In the genomic region with DNA sequence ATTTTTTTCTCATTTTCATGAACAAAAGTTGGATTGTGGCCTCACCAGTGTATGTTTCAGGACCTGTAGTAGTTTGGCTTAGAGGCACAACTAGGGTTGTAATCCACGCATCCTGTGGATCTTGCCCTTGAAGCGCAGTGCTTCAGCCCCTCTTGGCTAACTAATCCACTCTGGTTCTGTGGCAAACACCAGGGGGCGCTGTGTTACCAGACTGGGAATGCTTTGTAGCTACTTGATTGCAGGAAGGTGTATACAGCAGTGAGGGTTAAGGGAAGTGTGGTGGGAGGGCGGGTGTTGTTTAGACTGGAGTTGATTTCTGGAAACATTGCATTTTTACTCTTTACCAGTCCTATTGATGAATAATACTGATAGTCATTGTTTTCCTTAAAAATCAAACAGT, we compare ENCODE assay signal across 8 mouse cellular contexts.
DNase-seq lines count a peak whose midpoint lies in the region; ATAC-seq and TF ChIP-seq lines count a peak whose summit lies in the region.

No protein-coding gene starts in this region.

- in situ Hi-C loops in ES-E14 (cut with MboI; ENCODE audit: low sequenced_read_pairs in 2 of 2, unreplicated experiment in 2 of 2), result loop anchor here in 1 of 2 experiments (10.0 kb wide), 1 partner anchor 280 kb away; no protein-coding TSS in a partner anchor

- H3K9ac ChIP-seq in ES-E14 (ENCODE audit: insufficient read depth, low read depth, low read length, poor library complexity, severe bottlenecking), result no peak overlapping the region
- no peak overlapping the region for H3K9ac ChIP-seq in embryonic facial prominence, embryonic 11.5 days (replicated peaks; ENCODE audit: low read length)

- no peak for ATAC-seq in embryonic facial prominence, embryonic 11.5 days (replicated peaks; ENCODE audit: insufficient number of reproducible peaks, low FRiP score, low TSS enrichment, low read depth)

- H3K4me1 ChIP-seq in ES-E14 (ENCODE audit: control insufficient read depth in 2 of 2, insufficient read depth in 2 of 2, low read length in 2 of 2, poor library complexity in 1 of 2), result no peaks in the 10 kb centered on the region
- no peaks in the 10 kb centered on the region for H3K4me1 ChIP-seq in embryonic facial prominence, embryonic 11.5 days (ENCODE audit: control insufficient read depth, insufficient read depth, low read length)

- peak; percentile 89 for TF ChIP-seq CTCF in layer of hippocampus, adult 2 months (conservative IDR thresholded peaks at IDR 0.05)

- H3K27me3 ChIP-seq in embryonic facial prominence, embryonic 11.5 days (ENCODE audit: control insufficient read depth, insufficient read depth, low read length), result no peaks in the 10 kb centered on the region

- DNase-seq in ES-E14 (ENCODE audit: low read depth, low spot score), result peak; percentile 78
- peak; percentile 90 to 91 for DNase-seq in adrenal gland, postnatal 36 days
- peak; percentile 88 for DNase-seq in embryonic facial prominence, embryonic 11.5 days (ENCODE audit: low spot score)
- peak; percentile 42 to 69 for DNase-seq in heart, adult 9 months (ENCODE audit: low spot score in 2 of 2)
- peak; percentile 80 to 90 for DNase-seq in layer of hippocampus, adult 2 months (ENCODE audit: low spot score in 2 of 2)
- DNase-seq in lung, postnatal 10 days, result peak; percentile 90
- peak; percentile 75 for DNase-seq in right cerebral cortex, postnatal 25 days
- peak; percentile 64 to 90 for DNase-seq in urinary bladder, postnatal 4 days (ENCODE audit: low spot score in 2 of 2)

- no peak overlapping the region for H3K4me2 ChIP-seq in embryonic facial prominence, embryonic 11.5 days (ENCODE audit: low read depth, low read length)

- no peak overlapping the region for H3K27ac ChIP-seq in ES-E14 (ENCODE audit: insufficient read depth, low read depth, low read length, poor library complexity, severe bottlenecking)
- no peak overlapping the region for H3K27ac ChIP-seq in embryonic facial prominence, embryonic 11.5 days (replicated peaks; ENCODE audit: low read depth, low read length)
- no peak overlapping the region for H3K27ac ChIP-seq in layer of hippocampus, adult 2 months

- no peak overlapping the region for H3K4me3 ChIP-seq in ES-E14 (ENCODE audit: insufficient read depth in 1 of 2, low read depth in 1 of 2, low read length in 2 of 2, poor library complexity in 1 of 2, severe bottlenecking in 1 of 2)
- no peak overlapping the region for H3K4me3 ChIP-seq in embryonic facial prominence, embryonic 11.5 days (ENCODE audit: low read depth, low read length)
- H3K4me3 ChIP-seq in layer of hippocampus, adult 2 months, result no peak overlapping the region

- peaks cover 2% of the 10 kb centered on the region; the same call in 1 of the 2 replicates for H3K36me3 ChIP-seq in ES-E14 (ENCODE audit: control insufficient read depth, insufficient read depth, low read length, poor library complexity, severe bottlenecking)
- H3K36me3 ChIP-seq in embryonic facial prominence, embryonic 11.5 days (replicated peaks; ENCODE audit: control insufficient read depth, insufficient read depth, low read depth, low read length), result peaks cover 6% of the 10 kb centered on the region

- H3K9me3 ChIP-seq in ES-E14 (ENCODE audit: control insufficient read depth, insufficient read depth, low read depth, low read length), result no peaks in the 10 kb centered on the region
- H3K9me3 ChIP-seq in embryonic facial prominence, embryonic 11.5 days (replicated peaks; ENCODE audit: control insufficient read depth, low read length), result no peaks in the 10 kb centered on the region

- 44% methylated on average over 4 of the region's 4 CpGs for WGBS in embryonic facial prominence, embryonic 11.5 days

TF ChIP-seq in ES-E14, 5 proteins besides CTCF, POLR2A, EP300 and RAD21:
- no peak for TF ChIP-seq MAFK (IDR thresholded peaks at IDR 0.05; ENCODE audit: insufficient read depth, low read depth, low read length)
- no peak for TF ChIP-seq HCFC1 (IDR thresholded peaks at IDR 0.05; ENCODE audit: borderline replicate concordance, insufficient read depth, low read length)
- TF ChIP-seq ZNF384 (IDR thresholded peaks at IDR 0.05; ENCODE audit: low read depth, low read length), result no peak
- no peak for TF ChIP-seq CHD2 (IDR thresholded peaks at IDR 0.05; ENCODE audit: low read depth, low read length)
- TF ChIP-seq ZC3H11A (IDR thresholded peaks at IDR 0.05; ENCODE audit: borderline replicate concordance, low read depth, low read length), result no peak
